Mouse (Mus musculus): ENCODE data around the gene Inca1. TPM values are rescaled to one million over a fixed set of nuclear protein-coding genes. Genes with fewer than 3 reads are reported as not detected.

Gene Inca1
- polyA plus RNA-seq (2014; fragmentation: Nextera tagmentation; extraction: Ambion mirVana): 1.3 TPM in 2 replicates

GRCm38 (mm10) chr11:70699722-70700556 lies at the start of gene Inca1, which contains the start of gene Kif1c:
TSS of gene Inca1 (minus strand) at chr11:70700155.
TSS of gene Kif1c (plus strand) at chr11:70700548.
- peaks cover 3% of the 10 kb centered on the region; the same call in 1 of the 2 replicates for H3K36me3 ChIP-seq (ENCODE audit: control insufficient read depth, insufficient read depth, low read length)
- H3K27ac ChIP-seq (ENCODE audit: low read depth, low read length): peak within 1 kb of the TSS; percentile 75
- DNase-seq (ENCODE audit: low spot score, missing footprints): peak; percentile 99
- peak; percentile 95 for ATAC-seq (ENCODE audit: low FRiP score)
- WGBS: 2% methylated on average over 68 of the region's 69 CpGs
- H3K27me3 ChIP-seq (ENCODE audit: control insufficient read depth, insufficient read depth, low read length): no peaks in the 10 kb centered on the region
- peak within 1 kb of the TSS; percentile 78 for H3K4me2 ChIP-seq
- no peaks in the 10 kb centered on the region for H3K9me3 ChIP-seq (ENCODE audit: control insufficient read depth, low read length)
- H3K4me3 ChIP-seq (ENCODE audit: low read depth, low read length): peak within 1 kb of the TSS; percentile 93
- H3K4me1 ChIP-seq (ENCODE audit: control insufficient read depth, insufficient read depth, low read length): peaks cover 15% of the 10 kb centered on the region
- H3K9ac ChIP-seq (ENCODE audit: low read length): peak within 1 kb of the TSS; percentile 92

DNA sequence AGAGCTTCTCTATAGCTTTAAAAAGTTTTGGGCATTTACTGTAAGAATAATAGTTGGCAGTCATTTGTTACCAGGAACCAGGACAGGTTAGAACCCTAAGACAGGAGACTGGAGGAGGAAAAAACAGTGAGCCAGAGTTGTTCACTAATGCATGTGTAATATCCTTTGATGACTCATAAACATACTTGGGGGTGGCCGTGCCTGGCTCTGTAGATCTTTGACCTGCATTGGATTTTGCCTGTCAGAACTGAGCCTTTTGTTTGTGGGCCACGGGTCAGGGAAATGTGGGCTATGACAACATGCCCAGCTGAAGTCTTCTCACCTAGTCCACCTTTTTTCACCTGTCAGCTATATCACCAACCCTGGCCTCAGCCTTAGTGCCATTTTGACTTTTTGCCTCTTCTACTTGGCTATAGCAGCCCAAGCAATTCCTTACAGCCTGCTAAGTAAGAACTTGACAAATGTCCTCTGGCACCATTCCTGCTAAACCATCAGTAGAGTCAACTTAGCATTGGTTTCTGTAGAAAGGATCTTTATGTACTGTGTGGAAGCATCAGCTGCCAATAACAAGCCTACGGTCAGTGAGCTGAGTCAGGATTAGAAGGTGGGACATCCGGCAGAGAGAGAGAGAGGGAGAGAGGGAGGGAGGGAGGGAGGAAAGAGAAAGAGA lies 48.1 kb upstream of the Inca1 start:
- no peaks in the 10 kb centered on the region for H3K36me3 ChIP-seq (ENCODE audit: control insufficient read depth, insufficient read depth, low read length)
- ATAC-seq (ENCODE audit: low FRiP score): no peak
- no peak overlapping the region for H3K27ac ChIP-seq (ENCODE audit: low read depth, low read length)
- no peak overlapping the region for H3K4me2 ChIP-seq
- H3K9ac ChIP-seq (ENCODE audit: low read length): no peak overlapping the region
- H3K27me3 ChIP-seq (ENCODE audit: control insufficient read depth, insufficient read depth, low read length): no peaks in the 10 kb centered on the region
- H3K4me1 ChIP-seq (ENCODE audit: control insufficient read depth, insufficient read depth, low read length): no peaks in the 10 kb centered on the region
- WGBS: 91% methylated on average over 4 of the region's 4 CpGs
- no peaks in the 10 kb centered on the region for H3K9me3 ChIP-seq (ENCODE audit: control insufficient read depth, low read length)
- H3K4me3 ChIP-seq (ENCODE audit: low read depth, low read length): no peak overlapping the region
- DNase-seq (ENCODE audit: low spot score, missing footprints): no peak

DNA sequence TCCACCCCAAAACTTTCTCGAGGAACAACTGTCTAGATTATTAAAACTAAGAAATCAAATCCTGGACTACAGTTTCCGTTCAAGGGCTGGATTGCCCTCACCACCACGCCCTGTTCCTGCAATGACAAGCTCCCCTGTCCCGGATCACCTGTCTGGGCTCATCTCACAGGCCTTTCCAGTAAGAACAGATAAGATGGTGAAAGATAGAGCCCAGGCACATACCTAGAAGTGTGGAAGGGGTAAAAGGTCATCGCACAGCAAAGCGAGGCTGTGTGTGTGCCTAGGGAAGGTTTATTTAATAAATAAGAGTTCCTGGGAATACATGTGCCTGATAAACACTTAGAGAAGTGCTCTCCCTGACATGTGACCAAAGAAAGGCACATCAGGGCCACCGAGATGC lies 45.7 kb upstream of the Inca1 start:
- H3K27me3 ChIP-seq (ENCODE audit: control insufficient read depth, insufficient read depth, low read length): no peaks in the 10 kb centered on the region
- ATAC-seq (ENCODE audit: low FRiP score) (no peak), DNase-seq (ENCODE audit: low spot score, missing footprints) (no peak)
- H3K27ac ChIP-seq (ENCODE audit: low read depth, low read length): no peak overlapping the region
- H3K4me3 ChIP-seq (ENCODE audit: low read depth, low read length): no peak overlapping the region
- H3K9me3 ChIP-seq (ENCODE audit: control insufficient read depth, low read length): no peaks in the 10 kb centered on the region
- H3K36me3 ChIP-seq (ENCODE audit: control insufficient read depth, insufficient read depth, low read length): no peaks in the 10 kb centered on the region
- no peaks in the 10 kb centered on the region for H3K4me1 ChIP-seq (ENCODE audit: control insufficient read depth, insufficient read depth, low read length)
- WGBS: 86% methylated on average over 7 of the region's 7 CpGs
- no peak overlapping the region for H3K4me2 ChIP-seq
- H3K9ac ChIP-seq (ENCODE audit: low read length): no peak overlapping the region

DNA sequence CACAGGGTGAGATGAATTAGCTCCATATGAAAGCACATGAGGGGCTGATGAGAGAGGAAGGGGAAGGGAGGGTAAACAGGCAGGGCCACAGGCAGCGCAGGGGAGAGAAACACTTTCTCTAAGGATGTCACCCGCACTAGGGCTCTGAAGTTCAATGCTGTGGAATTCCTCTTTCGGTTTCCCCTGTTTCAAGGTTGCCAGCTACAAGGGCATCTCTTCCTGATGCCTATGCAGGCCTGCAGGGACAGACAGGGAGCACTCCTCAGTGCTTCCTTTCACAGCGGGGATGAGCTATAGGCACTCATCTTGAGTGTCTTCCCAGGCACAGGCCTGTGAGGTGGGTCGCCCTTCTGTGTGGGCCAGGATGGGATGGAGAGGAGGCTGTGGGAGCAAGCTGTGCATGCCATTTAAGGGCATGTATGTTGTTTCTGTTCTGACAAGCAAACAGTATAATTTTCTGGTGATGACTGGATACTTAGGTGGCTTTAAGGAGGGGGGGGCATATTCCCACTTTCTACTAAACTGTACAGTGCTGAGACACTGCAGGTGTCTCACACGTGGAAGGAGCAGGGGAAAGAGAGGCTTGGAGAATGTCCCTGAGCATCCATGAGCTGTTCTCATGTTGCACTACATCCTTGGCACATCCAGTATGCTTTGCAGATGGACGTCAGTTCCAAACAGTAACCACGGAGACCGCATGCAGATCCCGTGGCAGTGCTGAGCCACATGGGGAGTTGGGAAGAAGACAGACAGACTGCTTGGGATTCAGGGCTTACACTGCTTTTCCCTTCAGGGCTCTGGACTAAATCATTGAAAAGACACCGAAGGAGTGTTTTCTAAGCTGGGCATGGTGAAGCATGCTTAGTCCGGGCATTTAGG lies 42.9 kb upstream of the Inca1 start:
- Histone ChIP-seq H3K4me3 (ENCODE audit: low read depth, low read length) (no peak overlapping the region), H3K9ac (ENCODE audit: low read length) (no peak overlapping the region), H3K4me1 (ENCODE audit: control insufficient read depth, insufficient read depth, low read length) (no peaks in the 10 kb centered on the region), H3K36me3 (ENCODE audit: control insufficient read depth, insufficient read depth, low read length) (no peaks in the 10 kb centered on the region), H3K9me3 (ENCODE audit: control insufficient read depth, low read length) (no peaks in the 10 kb centered on the region), H3K27me3 (ENCODE audit: control insufficient read depth, insufficient read depth, low read length) (no peaks in the 10 kb centered on the region), H3K27ac (ENCODE audit: low read depth, low read length) (no peak overlapping the region), H3K4me2 (no peak overlapping the region)
- ATAC-seq (ENCODE audit: low FRiP score): no peak
- WGBS: 82% methylated on average over 12 of the region's 12 CpGs
- DNase-seq (ENCODE audit: low spot score, missing footprints): no peak

GRCm38 (mm10) chr11:70742117-70742516 lies 42.2 kb upstream of the Inca1 start:
- Histone ChIP-seq H3K4me3 (ENCODE audit: low read depth, low read length) (no peak overlapping the region), H3K36me3 (ENCODE audit: control insufficient read depth, insufficient read depth, low read length) (no peaks in the 10 kb centered on the region), H3K27me3 (ENCODE audit: control insufficient read depth, insufficient read depth, low read length) (no peaks in the 10 kb centered on the region), H3K4me1 (ENCODE audit: control insufficient read depth, insufficient read depth, low read length) (no peaks in the 10 kb centered on the region), H3K9me3 (ENCODE audit: control insufficient read depth, low read length) (no peaks in the 10 kb centered on the region), H3K27ac (ENCODE audit: low read depth, low read length) (no peak overlapping the region), H3K9ac (ENCODE audit: low read length) (no peak overlapping the region), H3K4me2 (no peak overlapping the region)
- ATAC-seq (ENCODE audit: low FRiP score) (no peak), DNase-seq (ENCODE audit: low spot score, missing footprints) (no peak)
- WGBS: 91% methylated on average over 7 of the region's 7 CpGs

GRCm38 (mm10) chr11:70741603-70742002 lies 41.6 kb upstream of the Inca1 start:
- DNase-seq (ENCODE audit: low spot score, missing footprints): no peak
- Histone ChIP-seq H3K4me2 (no peak overlapping the region), H3K27me3 (ENCODE audit: control insufficient read depth, insufficient read depth, low read length) (no peaks in the 10 kb centered on the region), H3K9ac (ENCODE audit: low read length) (no peak overlapping the region), H3K36me3 (ENCODE audit: control insufficient read depth, insufficient read depth, low read length) (no peaks in the 10 kb centered on the region), H3K4me3 (ENCODE audit: low read depth, low read length) (no peak overlapping the region), H3K9me3 (ENCODE audit: control insufficient read depth, low read length) (no peaks in the 10 kb centered on the region), H3K27ac (ENCODE audit: low read depth, low read length) (no peak overlapping the region), H3K4me1 (ENCODE audit: control insufficient read depth, insufficient read depth, low read length) (no peaks in the 10 kb centered on the region)
- ATAC-seq (ENCODE audit: low FRiP score): no peak
- 88% methylated on average over 3 of the region's 3 CpGs for WGBS

DNA sequence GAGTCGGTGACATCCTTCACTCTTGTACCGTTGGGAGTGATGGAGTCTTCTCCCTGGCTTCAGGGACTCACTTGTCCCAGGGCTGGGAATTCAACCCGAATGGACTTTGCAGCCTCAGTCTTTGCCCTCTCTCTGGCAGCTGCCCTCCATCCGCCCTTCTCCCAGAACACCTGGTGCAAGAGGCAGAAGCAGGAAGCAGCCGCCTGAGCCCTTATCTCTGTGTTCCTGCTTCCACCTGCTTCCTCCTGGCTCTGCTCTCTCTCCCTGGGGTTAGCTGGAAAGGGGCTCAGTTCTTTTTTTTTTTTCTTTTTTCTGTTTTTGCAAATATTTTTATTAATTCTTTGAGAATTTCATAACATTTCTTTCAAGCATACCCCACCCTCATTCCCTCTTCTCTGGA lies 37.8 kb upstream of the Inca1 start:
- WGBS: 74% methylated on average over 5 of the region's 5 CpGs

GRCm38 (mm10) chr11:70733256-70733655 lies 33.3 kb upstream of the Inca1 start:
- no peaks in the 10 kb centered on the region for H3K4me1 ChIP-seq (ENCODE audit: control insufficient read depth, insufficient read depth, low read length)
- H3K4me2 ChIP-seq: no peak overlapping the region
- H3K4me3 ChIP-seq (ENCODE audit: low read depth, low read length): no peak overlapping the region
- H3K27me3 ChIP-seq (ENCODE audit: control insufficient read depth, insufficient read depth, low read length): no peaks in the 10 kb centered on the region
- H3K9ac ChIP-seq (ENCODE audit: low read length): no peak overlapping the region
- H3K27ac ChIP-seq (ENCODE audit: low read depth, low read length): no peak overlapping the region
- no peak for DNase-seq (ENCODE audit: low spot score, missing footprints)
- 69% methylated on average over 5 of the region's 5 CpGs for WGBS
- H3K36me3 ChIP-seq (ENCODE audit: control insufficient read depth, insufficient read depth, low read length): peaks cover 2% of the 10 kb centered on the region
- no peaks in the 10 kb centered on the region for H3K9me3 ChIP-seq (ENCODE audit: control insufficient read depth, low read length)
- no peak for ATAC-seq (ENCODE audit: low FRiP score)

More for the DNA sequence above, 37.8 kb upstream of the Inca1 start:
- no peaks in the 10 kb centered on the region for H3K36me3 ChIP-seq (ENCODE audit: control insufficient read depth, insufficient read depth, low read length)
- no peaks in the 10 kb centered on the region for H3K4me1 ChIP-seq (ENCODE audit: control insufficient read depth, insufficient read depth, low read length)
- H3K9me3 ChIP-seq (ENCODE audit: control insufficient read depth, low read length): no peaks in the 10 kb centered on the region
- no peak overlapping the region for H3K4me3 ChIP-seq (ENCODE audit: low read depth, low read length)
- DNase-seq (ENCODE audit: low spot score, missing footprints) (no peak), ATAC-seq (ENCODE audit: low FRiP score) (no peak)
- no peak overlapping the region for H3K9ac ChIP-seq (ENCODE audit: low read length)
- H3K27ac ChIP-seq (ENCODE audit: low read depth, low read length): no peak overlapping the region
- H3K4me2 ChIP-seq: no peak overlapping the region
- no peaks in the 10 kb centered on the region for H3K27me3 ChIP-seq (ENCODE audit: control insufficient read depth, insufficient read depth, low read length)

Data from midbrain, embryonic 11.5 days (tissue).